Mouse (Mus musculus) thymus, postnatal 0 days (tissue): Measurements from ENCODE around the gene Amacr. TPM values are rescaled to one million over a fixed set of nuclear protein-coding genes. Genes with fewer than 3 reads are reported as not detected.

Source experiments
- polyA plus RNA-seq: library from polyadenylated mRNA; unstranded; fragments of >200 nt; fragmentation: Nextera tagmentation; extraction: Ambion mirVana; gene quantifications from 2 replicates; pipeline ENCODE4 v1.2.1, GENCODE M21; 2015

Amacr gene
- polyA plus RNA-seq, 1 experiment from 2014 or later, result 8.1 TPM

Other genes with a start within 250 kb of the Amacr start
- 2.2 and 2.8 TPM in 2 replicates for gene C1qtnf3, start 29.4 kb upstream of the Amacr start, polyA plus RNA-seq
- 0.05 and 0.13 TPM in 2 replicates for gene Slc45a2, start 19.0 kb downstream of the Amacr start, polyA plus RNA-seq
- gene Rxfp3, start 56.2 kb downstream of the Amacr start, polyA plus RNA-seq, result 0.03 and 0.04 TPM in 2 replicates
- gene Adamts12, start 83.0 kb downstream of the Amacr start, polyA plus RNA-seq, result 0.39 and 0.48 TPM in 2 replicates